In the genomic region with DNA sequence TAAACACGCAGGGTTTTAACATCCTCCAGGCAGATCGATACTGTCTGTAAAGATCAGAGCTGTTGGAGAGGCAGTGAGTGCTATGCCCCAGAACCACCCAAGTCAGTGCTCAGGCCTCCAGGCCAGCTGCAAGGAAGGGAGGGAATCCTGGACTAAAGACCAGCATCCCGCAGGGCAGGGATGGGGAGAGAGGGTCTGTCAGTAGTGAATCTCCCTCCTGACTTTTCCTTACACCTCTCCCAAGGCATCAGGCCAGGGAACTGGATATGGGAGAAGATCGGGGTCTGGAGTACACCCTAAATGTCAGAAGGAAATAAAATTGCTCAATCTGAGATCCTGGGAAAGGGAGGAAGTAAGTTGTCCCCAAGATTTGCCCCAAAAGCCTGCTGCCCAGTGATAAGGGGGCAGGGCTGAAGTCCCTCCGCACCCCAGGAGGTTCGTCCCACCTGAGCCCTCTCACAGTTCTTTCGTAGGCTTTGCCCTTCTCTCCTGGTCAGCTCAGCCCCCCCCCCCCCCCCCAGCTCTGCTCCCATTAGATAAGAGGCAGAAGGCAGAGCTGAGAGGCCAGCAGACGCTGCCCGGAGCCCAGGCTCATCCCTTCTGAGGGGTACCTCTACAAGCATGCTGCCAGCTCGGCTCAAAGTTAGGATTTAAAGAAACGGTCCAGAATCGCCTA, we compare ENCODE assay signal across 8 mouse cellular contexts. TPM values are rescaled to one million over a fixed set of nuclear protein-coding genes. Genes with fewer than 3 reads are reported as not detected.
DNase-seq lines count a peak whose midpoint lies in the region; ATAC-seq and TF ChIP-seq lines count a peak whose summit lies in the region.

No protein-coding gene starts in this region.

- ATAC-seq in forebrain, embryonic 12.5 days (ENCODE audit: low FRiP score), result peak; percentile 59
- ATAC-seq in liver, embryonic 12.5 days, result peak; percentile 80
- ATAC-seq in frontal cortex, adult (ENCODE audit: low TSS enrichment), result no peak

- H3K27me3 ChIP-seq in forebrain, embryonic 12.5 days, result peaks cover 25% of the 10 kb centered on the region
- peaks cover 59% of the 10 kb centered on the region for H3K27me3 ChIP-seq in liver, embryonic 12.5 days (replicated peaks)
- peaks cover 13% of the 10 kb centered on the region for H3K27me3 ChIP-seq in small intestine, adult 2 months (ENCODE audit: control insufficient read depth, insufficient read depth, low read length)

- TF ChIP-seq POLR2A in small intestine, adult 2 months (IDR thresholded peaks at IDR 0.05; ENCODE audit: low read depth, low read length), result no peak

- DNase-seq in layer of hippocampus, adult 2 months (ENCODE audit: low spot score in 2 of 2), result no peak
- no peak for DNase-seq in layer of hippocampus, adult 8-10 months (ENCODE audit: low spot score in 2 of 2)
- DNase-seq in adrenal gland, postnatal 36 days, result no peak
- no peak for DNase-seq in adrenal gland, adult 2 months

- peak overlapping the region; percentile 68 for H3K4me2 ChIP-seq in forebrain, embryonic 12.5 days
- H3K4me2 ChIP-seq in liver, embryonic 12.5 days, result peak overlapping the region; percentile 96

- H3K4me3 ChIP-seq in layer of hippocampus, adult 2 months, result peak overlapping the region; percentile 53
- peak overlapping the region; percentile 54 for H3K4me3 ChIP-seq in forebrain, embryonic 12.5 days (replicated peaks)
- peak overlapping the region; percentile 74 for H3K4me3 ChIP-seq in liver, embryonic 12.5 days
- H3K4me3 ChIP-seq in small intestine, adult 2 months (ENCODE audit: low read depth, low read length), result peak overlapping the region; percentile 63

- no peaks in the 10 kb centered on the region for H3K9me3 ChIP-seq in forebrain, embryonic 12.5 days
- H3K9me3 ChIP-seq in liver, embryonic 12.5 days (replicated peaks), result no peaks in the 10 kb centered on the region

- H3K36me3 ChIP-seq in forebrain, embryonic 12.5 days (replicated peaks), result no peaks in the 10 kb centered on the region
- peaks cover 6% of the 10 kb centered on the region; the same call in 1 of the 2 replicates for H3K36me3 ChIP-seq in liver, embryonic 12.5 days
- no peaks in the 10 kb centered on the region for H3K36me3 ChIP-seq in small intestine, adult 2 months (ENCODE audit: control insufficient read depth, insufficient read depth, low read length)

- peak overlapping the region; percentile 54 for H3K9ac ChIP-seq in forebrain, embryonic 12.5 days
- H3K9ac ChIP-seq in liver, embryonic 12.5 days, result peak overlapping the region; percentile 81

- H3K27ac ChIP-seq in layer of hippocampus, adult 2 months, result no peak overlapping the region
- no peak overlapping the region for H3K27ac ChIP-seq in forebrain, embryonic 12.5 days
- peak overlapping the region; percentile 76 for H3K27ac ChIP-seq in liver, embryonic 12.5 days
- H3K27ac ChIP-seq in small intestine, adult 2 months (ENCODE audit: insufficient read depth, low read depth, low read length), result no peak overlapping the region

- H3K4me1 ChIP-seq in forebrain, embryonic 12.5 days, result peaks cover 37% of the 10 kb centered on the region
- H3K4me1 ChIP-seq in liver, embryonic 12.5 days, result peaks cover 46% of the 10 kb centered on the region
- peaks cover 3% of the 10 kb centered on the region for H3K4me1 ChIP-seq in small intestine, adult 2 months (ENCODE audit: control insufficient read depth, insufficient read depth, insufficient read length, low read length)

- TF ChIP-seq CTCF in layer of hippocampus, adult 2 months (conservative IDR thresholded peaks at IDR 0.05), result no peak
- no peak for TF ChIP-seq CTCF in small intestine, adult 2 months (IDR thresholded peaks at IDR 0.05; ENCODE audit: extremely low read depth, insufficient read length, insufficient replicate concordance, low read depth, low read length)

- WGBS in forebrain, embryonic 12.5 days, result 12% methylated on average over 12 of the region's 12 CpGs
- 10% methylated on average over 11 of the region's 12 CpGs for whole genome bisulfite sequencing in liver, embryonic 12.5 days (ENCODE audit: insufficient replicate concordance)
- 20% methylated on average over 12 of the region's 12 CpGs for WGBS in small intestine, adult 2 months

RNA-seq across cellular contexts. Expression of a gene that starts 0.7 kb away (rescaled TPM):
- under 1 TPM; 0.08 to 0.17 TPM for total RNA-seq in layer of hippocampus, adult 2 months (2021)
- total RNA-seq in layer of hippocampus, adult 8-10 months (2022), result 1 to 10 TPM in 1 of 4 experiments, under 1 TPM in 1, not detected in 2; 0.11 to 1.1 TPM
- 6.6 and 6.9 TPM in 2 replicates for polyA plus RNA-seq in forebrain, embryonic 12.5 days (2016; fragmentation: Nextera tagmentation; extraction: Ambion mirVana)
- 4.3 and 4.8 TPM in 2 replicates for polyA plus RNA-seq in liver, embryonic 12.5 days (2016; fragmentation: Nextera tagmentation; extraction: Ambion mirVana)
- polyA plus RNA-seq in small intestine, adult 2 months (2012; rRNA removed), result 0.23 and 0.33 TPM in 2 replicates
- under 1 TPM; 0.36 to 0.63 TPM for total RNA-seq in adrenal gland, postnatal 36 days (2021)
- total RNA-seq in adrenal gland, adult 2 months (2021), result under 1 TPM; 0.37 to 0.93 TPM
- polyA plus RNA-seq in adrenal gland, adult 2 months (2012; rRNA removed), result 0.13 and 0.23 TPM in 2 replicates

RNA-seq across cellular contexts. Expression of a gene that starts 56.8 kb away (rescaled TPM):
- 1 to 10 TPM; 2.5 to 2.9 TPM for total RNA-seq in layer of hippocampus, adult 2 months (2021)
- 1 to 10 TPM; 2.9 to 8.9 (median 5.9) TPM for total RNA-seq in layer of hippocampus, adult 8-10 months (2022)
- polyA plus RNA-seq in forebrain, embryonic 12.5 days (2016; fragmentation: Nextera tagmentation; extraction: Ambion mirVana), result 1.4 and 1.6 TPM in 2 replicates
- 5.2 and 5.4 TPM in 2 replicates for polyA plus RNA-seq in liver, embryonic 12.5 days (2016; fragmentation: Nextera tagmentation; extraction: Ambion mirVana)
- 0.85 and 1.9 TPM in 2 replicates for polyA plus RNA-seq in small intestine, adult 2 months (2012; rRNA removed)
- total RNA-seq in adrenal gland, postnatal 36 days (2021), result 1 to 10 TPM; 2.8 to 3.7 TPM
- total RNA-seq in adrenal gland, adult 2 months (2021), result 1 to 10 TPM; 3.1 TPM
- 0.39 and 0.49 TPM in 2 replicates for polyA plus RNA-seq in adrenal gland, adult 2 months (2012; rRNA removed)
